Mouse (Mus musculus) stomach, postnatal 0 days (tissue): Measurements from ENCODE around the gene Susd4.

Experiments used
- CTCF ChIP-seq: IDR thresholded peaks from 2 replicates; pipeline ENCODE4 v1.5.1; 2016; ENCODE audit warnings: antibody characterized with exemption, low read depth, mild to moderate bottlenecking, moderate library complexity
- EP300 ChIP-seq: optimal IDR thresholded peaks from 2 replicates; pipeline ENCODE3; 2016; ENCODE audit warnings: antibody characterized with exemption

GRCm38 (mm10) chr1:182918718-182919346 lies 155.2 kb downstream of the Susd4 start:
- no peak for TF ChIP-seq CTCF
- no peak for TF ChIP-seq EP300
